ENCODE assay signal across 12 mouse cellular contexts in genomic region chr5:124091951-124092406, GRCm38 (mm10). TPM values are rescaled to one million over a fixed set of nuclear protein-coding genes. Genes with fewer than 3 reads are reported as not detected.
DNase-seq lines count a peak whose midpoint lies in the region; ATAC-seq and TF ChIP-seq lines count a peak whose summit lies in the region.
"Had no signal": no experiment of that assay in that cellular context is flagged by ENCODE, and none has a peak within 500 bp of the region (broad histone marks: within the 10 kb centered on the region; RNA-seq: fewer than 3 reads in every experiment).

No protein-coding gene starts in this region.

- no peak overlapping the region for H3K27ac ChIP-seq in lung, postnatal 0 days (ENCODE audit: low read length)
- H3K27ac ChIP-seq in liver, embryonic 15.5 days (replicated peaks): peak overlapping the region; percentile 93
- peak overlapping the region; percentile 65 for H3K27ac ChIP-seq in stomach, postnatal 0 days (replicated peaks)
- no peak overlapping the region for H3K27ac ChIP-seq in forebrain, embryonic 14.5 days (ENCODE audit: low read depth, low read length)
- H3K27ac ChIP-seq: hindbrain, embryonic 12.5 days; macrophage had no signal

- no peak overlapping the region for H3K4me3 ChIP-seq in lung, postnatal 0 days (ENCODE audit: low read depth, low read length)
- H3K4me3 ChIP-seq in erythroblast, embryonic 14.5 days (replicated peaks): peak overlapping the region; percentile 56
- peak overlapping the region; percentile 32 for H3K4me3 ChIP-seq in liver, embryonic 15.5 days (replicated peaks)
- H3K4me3 ChIP-seq in stomach, postnatal 0 days (ENCODE audit: low read depth, low read length): no peak overlapping the region
- no peak overlapping the region for H3K4me3 ChIP-seq in forebrain, embryonic 14.5 days (ENCODE audit: low read depth, low read length)
- H3K4me3 ChIP-seq: hindbrain, embryonic 12.5 days; myocyte had no signal

- TF ChIP-seq EP300 in lung, postnatal 0 days (IDR thresholded peaks at IDR 0.05): no peak
- no peak for TF ChIP-seq EP300 in stomach, postnatal 0 days (optimal IDR thresholded peaks at IDR 0.05)

- ATAC-seq in lung, postnatal 0 days: peak; percentile 21
- peak; percentile 75 for ATAC-seq in liver, embryonic 15.5 days (ENCODE audit: insufficient read depth)
- ATAC-seq in stomach, postnatal 0 days (ENCODE audit: low FRiP score, low TSS enrichment): peak; percentile 75
- no peak for ATAC-seq in forebrain, embryonic 14.5 days
- ATAC-seq: forebrain, embryonic 16.5 days had no signal

- H3K9me3 ChIP-seq in lung, postnatal 0 days (ENCODE audit: low read length): no peaks in the 10 kb centered on the region
- H3K9me3 ChIP-seq in erythroblast, embryonic 14.5 days (ENCODE audit: control insufficient read depth, low read length): peaks cover 3% of the 10 kb centered on the region
- H3K9me3 ChIP-seq in liver, embryonic 15.5 days (replicated peaks): no peaks in the 10 kb centered on the region
- H3K9me3 ChIP-seq in stomach, postnatal 0 days (ENCODE audit: control insufficient read depth, low read length): no peaks in the 10 kb centered on the region
- no peaks in the 10 kb centered on the region for H3K9me3 ChIP-seq in forebrain, embryonic 14.5 days (replicated peaks; ENCODE audit: control insufficient read depth, low read length)
- H3K9me3 ChIP-seq: hindbrain, embryonic 12.5 days had no signal

- 29% methylated on average over 9 of the region's 9 CpGs for WGBS in lung, postnatal 0 days
- WGBS in liver, embryonic 15.5 days (ENCODE audit: insufficient replicate concordance): 20% methylated on average over 9 of the region's 9 CpGs
- 40% methylated on average over 9 of the region's 9 CpGs for WGBS in stomach, postnatal 0 days
- WGBS in forebrain, embryonic 14.5 days: 66% methylated on average over 9 of the region's 9 CpGs

- H3K36me3 ChIP-seq in lung, postnatal 0 days (ENCODE audit: insufficient read depth, low read length): no peaks in the 10 kb centered on the region
- H3K36me3 ChIP-seq in erythroblast, embryonic 14.5 days (ENCODE audit: control insufficient read depth): peaks cover 50% of the 10 kb centered on the region
- peaks cover 11% of the 10 kb centered on the region for H3K36me3 ChIP-seq in liver, embryonic 15.5 days (replicated peaks)
- no peaks in the 10 kb centered on the region for H3K36me3 ChIP-seq in stomach, postnatal 0 days (ENCODE audit: control insufficient read depth, insufficient read depth, low read length)
- no peaks in the 10 kb centered on the region for H3K36me3 ChIP-seq in forebrain, embryonic 14.5 days (ENCODE audit: control insufficient read depth, insufficient read depth, low read length)
- H3K36me3 ChIP-seq: hindbrain, embryonic 12.5 days had no signal

- H3K9ac ChIP-seq in lung, postnatal 0 days (replicated peaks; ENCODE audit: low read depth): no peak overlapping the region
- H3K9ac ChIP-seq in liver, embryonic 15.5 days: peak overlapping the region; percentile 31
- no peak overlapping the region for H3K9ac ChIP-seq in stomach, postnatal 0 days (ENCODE audit: low read length)
- no peak overlapping the region for H3K9ac ChIP-seq in forebrain, embryonic 14.5 days (ENCODE audit: low read length)
- H3K9ac ChIP-seq: hindbrain, embryonic 12.5 days had no signal

- TF ChIP-seq CTCF in lung, postnatal 0 days (IDR thresholded peaks at IDR 0.05): no peak
- TF ChIP-seq CTCF in stomach, postnatal 0 days (IDR thresholded peaks at IDR 0.05; ENCODE audit: low read depth): no peak

- H3K4me2 ChIP-seq in lung, postnatal 0 days (replicated peaks; ENCODE audit: low read depth, low read length): no peak overlapping the region
- H3K4me2 ChIP-seq in liver, embryonic 15.5 days: peak overlapping the region; percentile 97
- H3K4me2 ChIP-seq in stomach, postnatal 0 days (replicated peaks; ENCODE audit: low read depth): no peak overlapping the region
- H3K4me2 ChIP-seq in forebrain, embryonic 14.5 days (ENCODE audit: low read length): no peak overlapping the region
- H3K4me2 ChIP-seq: hindbrain, embryonic 12.5 days had no signal

- peak; percentile 44 for DNase-seq in lung, postnatal 0 days (ENCODE audit: low spot score)
- DNase-seq in lung, postnatal 10 days: no peak
- DNase-seq in stomach, postnatal 0 days (ENCODE audit: low spot score): peak; percentile 91
- DNase-seq in forebrain, embryonic 14.5 days (ENCODE audit: low spot score): no peak
- DNase-seq in right cerebral cortex, postnatal 36 days (ENCODE audit: low spot score in 2 of 2): no peak
- DNase-seq: kidney, postnatal 14 days had no signal

- H3K4me1 ChIP-seq in lung, postnatal 0 days (ENCODE audit: insufficient read depth, low read depth, low read length): 0 out of 2 replicates have a peak, but pooled peaks cover 3% of the 10 kb centered on the region
- H3K4me1 ChIP-seq in erythroblast, embryonic 14.5 days (ENCODE audit: control insufficient read depth): peaks cover 85% of the 10 kb centered on the region
- peaks cover 68% of the 10 kb centered on the region for H3K4me1 ChIP-seq in liver, embryonic 15.5 days (replicated peaks)
- peaks cover 4% of the 10 kb centered on the region for H3K4me1 ChIP-seq in stomach, postnatal 0 days (replicated peaks; ENCODE audit: control insufficient read depth, insufficient read depth)
- H3K4me1 ChIP-seq in forebrain, embryonic 14.5 days (ENCODE audit: control insufficient read depth, insufficient read depth, low read length): peaks cover 3% of the 10 kb centered on the region

- H3K27me3 ChIP-seq in lung, postnatal 0 days (replicated peaks; ENCODE audit: insufficient read depth, low read length): no peaks in the 10 kb centered on the region
- H3K27me3 ChIP-seq in erythroblast, embryonic 14.5 days (ENCODE audit: control insufficient read depth): no peaks in the 10 kb centered on the region
- H3K27me3 ChIP-seq in liver, embryonic 15.5 days: no peaks in the 10 kb centered on the region
- no peaks in the 10 kb centered on the region for H3K27me3 ChIP-seq in stomach, postnatal 0 days (ENCODE audit: control insufficient read depth, insufficient read depth, low read length)
- H3K27me3 ChIP-seq in forebrain, embryonic 14.5 days (replicated peaks; ENCODE audit: control insufficient read depth, insufficient read depth, low read length): peaks cover 13% of the 10 kb centered on the region; the same call in 1 of the 2 replicates

RNA-seq across cellular contexts. Expression of gene Abcb9, which starts 3.6 kb away (rescaled TPM):
- polyA plus RNA-seq in lung, postnatal 0 days (2015; fragmentation: Nextera tagmentation; extraction: Ambion mirVana): 2.6 and 3.1 TPM in 2 replicates
- 3.7 and 4.7 TPM in 2 replicates for polyA plus RNA-seq in erythroblast, embryonic 14.5 days (2012)
- 6.1 and 7.1 TPM in 2 replicates for polyA plus RNA-seq in liver, embryonic 15.5 days (2015; fragmentation: Nextera tagmentation; extraction: Ambion mirVana)
- 7.7 and 8.2 TPM in 2 replicates for polyA plus RNA-seq in stomach, postnatal 0 days (2015; fragmentation: Nextera tagmentation; extraction: Ambion mirVana)
- polyA plus RNA-seq in forebrain, embryonic 14.5 days (2014; fragmentation: Nextera tagmentation; extraction: Ambion mirVana): 6.8 and 7.9 TPM in 2 replicates

RNA-seq across cellular contexts. Expression of gene Ogfod2, which starts 20.1 kb away (rescaled TPM):
- 27.4 and 29.4 TPM in 2 replicates for polyA plus RNA-seq in lung, postnatal 0 days (2015; fragmentation: Nextera tagmentation; extraction: Ambion mirVana)
- polyA plus RNA-seq in erythroblast, embryonic 14.5 days (2012): 8.6 and 8.7 TPM in 2 replicates
- polyA plus RNA-seq in liver, embryonic 15.5 days (2015; fragmentation: Nextera tagmentation; extraction: Ambion mirVana): 14.2 and 15.2 TPM in 2 replicates
- 19.0 and 21.0 TPM in 2 replicates for polyA plus RNA-seq in stomach, postnatal 0 days (2015; fragmentation: Nextera tagmentation; extraction: Ambion mirVana)
- 19.8 and 21.0 TPM in 2 replicates for polyA plus RNA-seq in forebrain, embryonic 14.5 days (2014; fragmentation: Nextera tagmentation; extraction: Ambion mirVana)

RNA-seq across cellular contexts. Expression of gene Arl6ip4, which starts 23.9 kb away (rescaled TPM):
- 92.2 and 99.7 TPM in 2 replicates for polyA plus RNA-seq in lung, postnatal 0 days (2015; fragmentation: Nextera tagmentation; extraction: Ambion mirVana)
- polyA plus RNA-seq in erythroblast, embryonic 14.5 days (2012): 14.6 and 17.3 TPM in 2 replicates
- 52.1 and 53.5 TPM in 2 replicates for polyA plus RNA-seq in liver, embryonic 15.5 days (2015; fragmentation: Nextera tagmentation; extraction: Ambion mirVana)
- 77.1 and 78.9 TPM in 2 replicates for polyA plus RNA-seq in stomach, postnatal 0 days (2015; fragmentation: Nextera tagmentation; extraction: Ambion mirVana)
- 52.1 and 56.5 TPM in 2 replicates for polyA plus RNA-seq in forebrain, embryonic 14.5 days (2014; fragmentation: Nextera tagmentation; extraction: Ambion mirVana)

RNA-seq across cellular contexts. Expression of gene Vps37b, which starts 59.9 kb away (rescaled TPM):
- polyA plus RNA-seq in lung, postnatal 0 days (2015; fragmentation: Nextera tagmentation; extraction: Ambion mirVana): 28.5 and 31.0 TPM in 2 replicates
- polyA plus RNA-seq in erythroblast, embryonic 14.5 days (2012): 19.6 and 21.1 TPM in 2 replicates
- polyA plus RNA-seq in liver, embryonic 15.5 days (2015; fragmentation: Nextera tagmentation; extraction: Ambion mirVana): 16.5 and 17.3 TPM in 2 replicates
- polyA plus RNA-seq in stomach, postnatal 0 days (2015; fragmentation: Nextera tagmentation; extraction: Ambion mirVana): 31.0 and 35.8 TPM in 2 replicates
- polyA plus RNA-seq in forebrain, embryonic 14.5 days (2014; fragmentation: Nextera tagmentation; extraction: Ambion mirVana): 70.5 and 86.6 TPM in 2 replicates

Comparison
In these comparisons a context has a peak if more than half of its experiments do, and no peak if none do; other contexts are left out.
1. DNase-seq: peak in lung, postnatal 0 days (single experiment) and stomach, postnatal 0 days (single experiment); none in lung, postnatal 10 days (single experiment), forebrain, embryonic 14.5 days (single experiment) and right cerebral cortex, postnatal 36 days (0 of 2).
2. H3K27ac ChIP-seq: peak in liver, embryonic 15.5 days (single experiment) and stomach, postnatal 0 days (single experiment); none in lung, postnatal 0 days (single experiment) and forebrain, embryonic 14.5 days (single experiment).
3. H3K4me3 ChIP-seq: peak in erythroblast, embryonic 14.5 days (single experiment) and liver, embryonic 15.5 days (single experiment); none in lung, postnatal 0 days (single experiment), stomach, postnatal 0 days (single experiment) and forebrain, embryonic 14.5 days (single experiment).